Mouse (Mus musculus): Measurements from ENCODE around the gene Casq2.

GRCm38 (mm10) chr3:102194291-102195051, 108.3 kb downstream of the Casq2 start:
- TF ChIP-seq CHD2 (IDR thresholded peaks at IDR 0.05; ENCODE audit: low read depth, low read length) (no peak), ZNF384 (IDR thresholded peaks at IDR 0.05; ENCODE audit: low read depth, low read length) (no peak)
